In the genomic region with DNA sequence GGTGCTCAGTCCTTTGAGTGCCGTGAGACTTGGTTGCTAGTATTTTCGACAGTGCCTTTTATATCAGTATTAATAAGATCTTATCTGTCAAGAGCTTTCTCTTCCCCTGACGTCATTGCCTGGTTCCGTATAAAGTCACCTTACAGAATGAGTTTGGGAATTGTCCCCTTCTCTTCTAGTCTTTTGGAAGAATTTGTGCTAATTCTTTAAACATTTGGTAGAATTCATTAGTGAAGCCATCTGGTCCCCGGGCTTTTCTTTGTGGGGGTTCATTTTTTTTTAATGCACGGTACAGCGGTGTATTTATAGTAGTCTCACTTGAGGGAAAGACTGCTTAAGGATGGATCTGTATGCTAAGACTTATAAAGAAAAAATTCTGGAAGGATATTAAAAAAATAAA, we compare ENCODE assay signal across 22 mouse cellular contexts.
"Had no signal": no experiment of that assay in that cellular context is flagged by ENCODE, and none has a peak within 500 bp of the region (broad histone marks: within the 10 kb centered on the region; RNA-seq: fewer than 3 reads in every experiment).

No protein-coding gene starts in this region.

- H3K4me3 ChIP-seq: lung, embryonic 15.5 days; megakaryocyte, embryonic 14.5 days; midbrain, embryonic 10.5 days; midbrain, embryonic 12.5 days; midbrain, embryonic 15.5 days; myocyte; neural tube, embryonic 13.5 days; neural tube, embryonic 15.5 days had no signal

- ATAC-seq: liver, postnatal 0 days; lung, postnatal 0 days; midbrain, embryonic 15.5 days had no signal

- H3K27ac ChIP-seq: lung, embryonic 15.5 days; macrophage; midbrain, embryonic 10.5 days; midbrain, embryonic 12.5 days; midbrain, embryonic 15.5 days; neural tube, embryonic 13.5 days; neural tube, embryonic 15.5 days had no signal

- DNase-seq: liver, postnatal 0 days; lung, adult 2 months; lung, postnatal 14 days; lung, postnatal 36 days; retina, postnatal 1 day; right cerebral cortex, adult 18-20 months; right cerebral cortex, postnatal 25 days; right cerebral cortex, postnatal 4 days; spleen, adult 18-20 months; thymus, adult 18-20 months; thymus, postnatal 14 days; thymus, postnatal 36 days had no signal
